Mouse (Mus musculus) hindbrain, embryonic 16.5 days (tissue): ENCODE data around the gene Gnat2. TPM values are rescaled to one million over a fixed set of nuclear protein-coding genes. Genes with fewer than 3 reads are reported as not detected.

ENCODE experiments used
- ATAC-seq: fragments of 200-750 bp; cut with Nextera tagmentation; 2 replicates; pipeline ENCODE4 v1.8.0; 2017; ENCODE audit warnings: moderate TSS enrichment, moderate library complexity
- H3K27ac ChIP-seq: fragments of 300-500 bp; sonication (generic); 2 replicates; pipeline ENCODE4 v1.5.1; 2014; ENCODE audit warnings: low read depth, mild to moderate bottlenecking, control low read depth, low read length, moderate library complexity
- H3K27me3 ChIP-seq: fragments of 300-500 bp; sonication (generic); replicated peaks from 2 replicates; pipeline ENCODE4 v1.6.1; 2014; ENCODE audit warnings: low read length; ENCODE audit not compliant: control insufficient read depth, insufficient read depth
- H3K36me3 ChIP-seq: fragments of 300-500 bp; sonication (generic); 2 replicates; pipeline ENCODE4 v1.6.1; 2014; ENCODE audit warnings: mild to moderate bottlenecking, low read length, moderate library complexity, mixed read lengths; ENCODE audit not compliant: control insufficient read depth, insufficient read depth
- H3K4me1 ChIP-seq: fragments of 300-500 bp; sonication (generic); 2 replicates; pipeline ENCODE4 v1.6.1; 2014; ENCODE audit warnings: low read depth, low read length; ENCODE audit not compliant: control insufficient read depth, insufficient read depth
- H3K4me2 ChIP-seq: fragments of 300-500 bp; sonication (generic); 2 replicates; pipeline ENCODE4 v1.6.1; 2014; ENCODE audit warnings: mild to moderate bottlenecking, low read length, control low read depth, moderate library complexity
- H3K4me3 ChIP-seq: fragments of 300-500 bp; sonication (generic); 2 replicates; pipeline ENCODE4 v1.5.1; 2014; ENCODE audit warnings: mild to moderate bottlenecking, low read length, control low read depth, moderate library complexity
- H3K9ac ChIP-seq: fragments of 300-500 bp; sonication (generic); 2 replicates; pipeline ENCODE4 v1.6.1; 2014; ENCODE audit warnings: low read depth, mild to moderate bottlenecking, control low read depth, low read length, moderate library complexity
- H3K9me3 ChIP-seq: fragments of 300-500 bp; sonication (generic); 2 replicates; pipeline ENCODE4 v1.6.1; 2014; ENCODE audit warnings: mild to moderate bottlenecking, low read length, moderate library complexity; ENCODE audit not compliant: control insufficient read depth
- WGBS: fragments of 180-500 bp; shearing (Covaris S2); extraction: QIAGEN DNeasy Blood & Tissue Kit; methylation state at CpG from one replicate; pipeline ENCODE4 v1.1.7; 2014; 5-methylcytosine and 5-hydroxymethylcytosine counted together
- polyA plus RNA-seq: library from polyadenylated mRNA; unstranded; fragments of >200 nt; fragmentation: Nextera tagmentation; extraction: Ambion mirVana; gene quantifications from 2 replicates; pipeline ENCODE4 v1.2.1, GENCODE M21; 2015

The Gnat2 gene
- polyA plus RNA-seq, 1 experiment from 2014 or later: 0.28 TPM

- no peaks in the 10 kb centered on the region for H3K27me3 ChIP-seq
- WGBS: 89% methylated on average over 1 of the region's 1 CpGs
- H3K9me3 ChIP-seq: no peaks in the 10 kb centered on the region
- H3K4me2 ChIP-seq: no peak overlapping the region
- no peak overlapping the region for H3K4me3 ChIP-seq
- H3K4me1 ChIP-seq: peaks cover 2% of the 10 kb centered on the region
- no peak overlapping the region for H3K9ac ChIP-seq
- no peaks in the 10 kb centered on the region for H3K36me3 ChIP-seq
- H3K27ac ChIP-seq: no peak overlapping the region
- no peak for ATAC-seq
These were observed 46.5 kb downstream of the Gnat2 start for GRCm38 (mm10) chr3:108139113-108139512.

- Histone ChIP-seq H3K4me1 (peaks cover 8% of the 10 kb centered on the region), H3K9me3 (no peaks in the 10 kb centered on the region), H3K27ac (no peak overlapping the region), H3K36me3 (no peaks in the 10 kb centered on the region), H3K4me3 (no peak overlapping the region), H3K9ac (no peak overlapping the region), H3K27me3 (no peaks in the 10 kb centered on the region), H3K4me2 (no peak overlapping the region)
- no peak for ATAC-seq
- WGBS: 87% methylated on average over 4 of the region's 4 CpGs
These were observed 48.2 kb downstream of the Gnat2 start for GRCm38 (mm10) chr3:108140786-108141185.

GRCm38 (mm10) chr3:108145534-108146445 is 53.2 kb downstream of the Gnat2 start, which contains the start of gene Gnai3:
Gene Gnai3, minus strand, starts transcription at chr3:108146146.
- Histone ChIP-seq H3K9ac (peak within 1 kb of the TSS; percentile 88), H3K4me3 (peak within 1 kb of the TSS; percentile 76), H3K27ac (peak within 1 kb of the TSS; percentile 90), H3K4me2 (peak within 1 kb of the TSS; percentile 75), H3K27me3 (no peaks in the 10 kb centered on the region), H3K4me1 (peaks cover 16% of the 10 kb centered on the region), H3K9me3 (no peaks in the 10 kb centered on the region), H3K36me3 (no peaks in the 10 kb centered on the region)
- ATAC-seq: peak; percentile 94
- under 1% methylated on average over 63 of the region's 63 CpGs for WGBS

- peak overlapping the region; percentile 90 for H3K27ac ChIP-seq
These were observed 54.1 kb downstream of the Gnat2 start for GRCm38 (mm10) chr3:108146671-108147070.

GRCm38 (mm10) chr3:108147386-108148235 is 55.0 kb downstream of the Gnat2 start:
- H3K9me3 ChIP-seq: no peaks in the 10 kb centered on the region
- H3K36me3 ChIP-seq: no peaks in the 10 kb centered on the region
- H3K9ac ChIP-seq: no peak overlapping the region
- 66% methylated on average over 11 of the region's 11 CpGs for WGBS
- no peak overlapping the region for H3K27ac ChIP-seq
- peak; percentile 50 for ATAC-seq
- H3K27me3 ChIP-seq: no peaks in the 10 kb centered on the region
- H3K4me2 ChIP-seq: no peak overlapping the region
- H3K4me1 ChIP-seq: peaks cover 16% of the 10 kb centered on the region
- no peak overlapping the region for H3K4me3 ChIP-seq

More at GRCm38 (mm10) chr3:108146671-108147070, 54.1 kb downstream of the Gnat2 start:
- H3K9me3 ChIP-seq: no peaks in the 10 kb centered on the region
- no peaks in the 10 kb centered on the region for H3K27me3 ChIP-seq
- peaks cover 16% of the 10 kb centered on the region for H3K4me1 ChIP-seq
- WGBS: 63% methylated on average over 5 of the region's 5 CpGs
- no peaks in the 10 kb centered on the region for H3K36me3 ChIP-seq
- H3K9ac ChIP-seq: peak overlapping the region; percentile 88
- H3K4me2 ChIP-seq: peak overlapping the region; percentile 75
- H3K4me3 ChIP-seq: peak overlapping the region; percentile 76
- ATAC-seq: no peak

Other genes starting within 250 kb of the Gnat2 start
- gene Eps8l3, start 215.6 kb upstream of the Gnat2 start, polyA plus RNA-seq: not detected in 2 replicates
- gene Gstm5, start 197.0 kb upstream of the Gnat2 start, polyA plus RNA-seq: 270 and 292 TPM in 2 replicates
- gene Gstm7, start 161.0 kb upstream of the Gnat2 start, polyA plus RNA-seq: 41.8 and 43.2 TPM in 2 replicates
- 10.5 and 10.6 TPM in 2 replicates for gene Gstm6, start 149.0 kb upstream of the Gnat2 start, polyA plus RNA-seq
- not detected in 2 replicates for gene Gstm3, start 123.5 kb upstream of the Gnat2 start, polyA plus RNA-seq
- gene Gstm2, start 106.3 kb upstream of the Gnat2 start, polyA plus RNA-seq: 11.1 and 11.8 TPM in 2 replicates
- gene Gstm1, start 74.8 kb upstream of the Gnat2 start, polyA plus RNA-seq: 169 and 263 TPM in 2 replicates
- gene Gstm4, start 47.9 kb upstream of the Gnat2 start, polyA plus RNA-seq: 20.1 and 22.9 TPM in 2 replicates
- 63.6 and 68.0 TPM in 2 replicates for gene Ampd2, start 6.1 kb upstream of the Gnat2 start, polyA plus RNA-seq
- 116 and 126 TPM in 2 replicates for gene Gnai3, start 53.4 kb downstream of the Gnat2 start, polyA plus RNA-seq
- 8.4 and 10.6 TPM in 2 replicates for gene Gpr61, start 62.1 kb downstream of the Gnat2 start, polyA plus RNA-seq
- 9.8 and 13.3 TPM in 2 replicates for gene Amigo1, start 93.5 kb downstream of the Gnat2 start, polyA plus RNA-seq
- gene Cyb561d1, start 108.4 kb downstream of the Gnat2 start, polyA plus RNA-seq: 2.7 and 3.9 TPM in 2 replicates
- 19.6 and 21.4 TPM in 2 replicates for gene Atxn7l2, start 118.1 kb downstream of the Gnat2 start, polyA plus RNA-seq
- 0.35 and 1.4 TPM in 2 replicates for gene Sypl2, start 133.9 kb downstream of the Gnat2 start, polyA plus RNA-seq
- 235 and 246 TPM in 2 replicates for gene Psma5, start 164.1 kb downstream of the Gnat2 start, polyA plus RNA-seq
- 9.4 and 11.6 TPM in 2 replicates for gene Sort1, start 191.3 kb downstream of the Gnat2 start, polyA plus RNA-seq